Mouse (Mus musculus) frontal cortex, adult (tissue): ENCODE measurements around the gene Zfp512b.

Experiments used
- ATAC-seq: cut with Nextera tagmentation; 2 replicates; pipeline ENCODE4 v1.9.2; 2017; ENCODE audit warnings: mild to moderate bottlenecking, moderate library complexity, mixed read lengths; ENCODE audit not compliant: low TSS enrichment

Gene Zfp512b

DNA sequence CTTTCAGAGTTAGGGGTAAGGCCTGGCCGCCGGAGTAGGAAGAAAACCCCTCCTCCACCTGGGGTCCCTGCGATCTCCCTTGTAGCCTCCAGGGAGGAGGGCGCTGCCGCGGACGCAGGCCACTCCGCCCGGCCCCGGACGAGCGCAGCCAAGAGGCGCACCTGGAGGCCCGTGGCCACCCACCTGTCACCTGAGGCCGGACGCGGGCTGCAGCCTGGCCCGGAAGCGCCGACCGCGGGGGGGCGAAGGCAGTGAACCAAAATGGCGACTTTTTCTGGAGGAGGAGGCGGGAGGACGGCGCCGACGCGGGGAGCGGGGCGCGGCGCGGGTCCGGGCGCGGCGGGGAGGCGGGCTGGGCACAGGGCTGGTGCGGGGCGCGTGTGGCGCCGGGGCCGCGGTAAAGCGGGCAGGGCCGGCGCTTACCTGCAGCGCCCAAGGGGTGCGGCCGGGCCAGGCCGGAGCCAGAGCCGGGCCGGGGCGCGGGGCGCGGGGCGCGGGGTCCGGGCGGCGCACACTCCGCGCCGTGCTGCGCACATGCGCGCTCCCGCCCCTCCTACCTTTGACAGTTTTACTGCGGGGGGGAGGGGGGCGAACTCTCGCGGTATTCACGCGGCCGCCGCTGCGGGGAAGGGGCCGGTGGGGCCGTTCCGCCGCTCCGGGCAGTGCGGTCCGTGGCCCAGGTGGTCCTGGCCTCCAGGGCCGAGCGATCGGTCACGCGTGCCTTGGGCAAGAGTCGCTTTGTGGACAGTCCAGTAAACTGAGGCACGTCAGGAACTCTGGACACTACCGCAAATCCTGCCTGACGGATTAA is at the start of gene Zfp512b:
TSS of gene Zfp512b (minus strand) at position 573 of the 811 bp plus-strand sequence.
- peak; percentile 44 for ATAC-seq

DNA sequence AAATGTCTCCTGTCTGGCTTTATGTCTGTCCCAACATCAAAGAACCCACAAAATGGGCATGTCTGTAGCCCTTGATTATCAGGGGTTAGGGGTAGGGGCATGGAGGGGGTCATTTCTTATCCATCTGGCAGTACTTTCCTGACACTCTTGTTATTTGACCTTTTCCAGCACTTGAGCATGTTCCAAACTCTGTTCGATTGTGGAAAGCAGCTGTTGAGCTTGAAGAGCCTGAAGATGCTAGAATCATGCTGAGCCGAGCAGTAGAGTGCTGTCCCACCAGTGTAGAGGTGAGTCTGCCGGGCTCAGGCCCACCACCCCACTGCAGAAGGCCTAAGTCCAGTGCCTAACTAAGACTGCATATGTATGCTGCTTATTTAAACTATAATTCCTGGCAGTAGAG is 43.3 kb upstream of the Zfp512b start:
- no peak for ATAC-seq

DNA sequence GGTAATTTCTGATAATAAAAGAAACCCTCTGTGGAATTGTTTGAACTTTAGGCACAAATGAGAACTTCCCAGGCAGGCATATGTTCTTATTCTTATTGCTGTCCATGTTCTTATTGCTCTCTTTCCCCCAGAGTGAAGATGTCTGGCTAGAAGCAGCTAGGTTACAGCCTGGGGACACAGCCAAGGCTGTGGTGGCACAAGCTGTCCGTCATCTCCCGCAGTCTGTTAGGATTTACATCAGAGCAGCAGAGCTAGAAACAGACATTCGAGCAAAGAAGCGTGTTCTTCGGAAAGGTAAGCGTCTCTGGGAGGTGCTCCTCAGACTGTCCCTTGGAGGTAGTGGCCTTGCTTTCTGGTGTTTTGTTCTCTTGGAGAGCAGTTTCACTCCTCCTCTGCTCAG is 40.0 kb upstream of the Zfp512b start:
- no peak for ATAC-seq

DNA sequence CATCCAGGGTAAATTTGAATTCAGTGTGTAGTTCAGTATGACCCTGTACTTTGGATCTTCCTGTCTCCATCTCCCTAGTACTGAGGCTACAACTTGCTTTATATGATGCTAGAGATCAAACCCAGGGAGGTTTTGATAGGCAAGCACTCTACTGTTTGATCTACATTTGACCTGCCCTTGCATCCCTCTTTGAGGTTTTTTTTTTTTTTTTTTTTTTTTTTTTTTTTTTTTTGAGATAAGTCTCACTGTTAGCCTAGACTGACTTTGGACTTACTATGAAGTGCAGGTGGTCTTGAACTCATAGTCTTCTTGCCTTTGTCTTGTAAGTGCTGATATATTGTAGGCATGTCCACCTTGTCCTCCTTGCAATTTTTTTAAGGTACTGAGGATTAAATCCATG is 35.9 kb upstream of the Zfp512b start:
- ATAC-seq: no peak

GRCm38 (mm10) chr2:181623401-181623800 is 30.8 kb upstream of the Zfp512b start:
- ATAC-seq: no peak

GRCm38 (mm10) chr2:181618761-181619495 is 26.3 kb upstream of the Zfp512b start:
- no peak for ATAC-seq

GRCm38 (mm10) chr2:181602367-181602766 is 9.8 kb upstream of the Zfp512b start:
- ATAC-seq: no peak

GRCm38 (mm10) chr2:181601751-181602145 is 9.1 kb upstream of the Zfp512b start:
- ATAC-seq: no peak

- ATAC-seq: peak; percentile 88
Observed at GRCm38 (mm10) chr2:181600828-181601750, 8.5 kb upstream of the Zfp512b start.

GRCm38 (mm10) chr2:181600226-181600758 is 7.7 kb upstream of the Zfp512b start:
- ATAC-seq: peak; percentile 21; the same call in 1 of the 2 replicates

- ATAC-seq: peak; percentile 38
Observed at GRCm38 (mm10) chr2:181598454-181599351, 6.1 kb upstream of the Zfp512b start, which contains the start of gene Samd10. Samd10 (minus strand) TSS chr2:181599212.

- ATAC-seq: no peak
Observed at GRCm38 (mm10) chr2:181597378-181598061, 4.9 kb upstream of the Zfp512b start.

DNA sequence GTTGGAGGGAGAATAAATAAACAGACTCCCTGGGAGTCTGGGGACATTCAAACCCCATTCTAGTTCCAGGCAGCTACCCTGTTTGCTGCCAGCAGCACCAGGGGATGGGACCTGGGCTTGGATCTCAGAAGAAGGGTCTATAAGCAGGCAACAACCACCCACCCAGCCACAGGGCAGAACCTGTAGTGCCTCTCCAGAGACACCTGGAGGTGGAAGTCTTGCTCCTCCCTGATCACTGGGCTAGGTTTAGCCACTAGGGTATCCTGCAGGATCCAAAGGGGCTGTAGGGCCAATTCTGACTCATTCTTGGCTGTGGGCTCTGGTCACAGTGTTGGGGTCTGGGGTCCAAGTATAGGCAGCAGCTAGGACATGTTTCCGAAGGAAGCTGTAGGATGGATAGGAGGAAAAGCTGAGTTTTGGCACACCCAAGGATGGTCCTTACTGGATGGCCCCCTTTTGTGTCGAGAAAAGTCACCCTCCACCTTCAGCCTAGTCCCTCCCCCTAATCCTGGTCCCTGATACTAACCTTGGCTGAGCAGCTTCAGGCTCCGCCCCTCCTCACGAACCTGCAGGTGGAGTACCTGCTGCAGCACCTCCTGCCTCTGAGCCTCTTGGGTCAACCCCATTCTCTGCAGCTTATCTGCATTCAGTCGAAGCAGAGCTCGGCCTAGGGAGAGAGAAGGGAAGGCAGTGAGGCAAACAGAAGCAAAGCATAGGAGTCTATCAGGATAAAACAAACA is 3.8 kb upstream of the Zfp512b start:
- ATAC-seq: no peak

- ATAC-seq: no peak
Observed at GRCm38 (mm10) chr2:181594946-181595696, 2.5 kb upstream of the Zfp512b start.

DNA sequence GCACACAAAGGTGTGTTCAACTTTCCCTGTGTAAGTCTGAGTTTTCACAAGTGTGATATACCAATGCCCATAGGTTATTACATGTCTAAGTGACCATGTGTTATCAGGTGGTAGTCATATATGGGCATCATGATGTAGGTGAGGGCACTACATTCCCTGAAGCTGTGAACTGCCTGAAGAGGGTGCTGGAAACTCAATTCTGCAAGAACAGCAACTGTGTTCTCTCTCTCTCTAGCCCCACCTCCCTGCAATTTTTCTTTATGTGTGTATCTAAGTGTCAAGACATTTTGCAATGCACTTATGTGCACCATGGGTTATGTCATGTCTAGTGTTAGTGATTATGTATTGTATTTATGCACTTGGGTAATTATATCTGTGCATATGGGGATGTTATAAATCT is 1.3 kb upstream of the Zfp512b start:
- ATAC-seq: no peak

GRCm38 (mm10) chr2:181593042-181593421 is 429 bp upstream of the Zfp512b start:
- 0 out of 2 replicates have a peak, but pooled peaks have one; percentile 14 for ATAC-seq

DNA sequence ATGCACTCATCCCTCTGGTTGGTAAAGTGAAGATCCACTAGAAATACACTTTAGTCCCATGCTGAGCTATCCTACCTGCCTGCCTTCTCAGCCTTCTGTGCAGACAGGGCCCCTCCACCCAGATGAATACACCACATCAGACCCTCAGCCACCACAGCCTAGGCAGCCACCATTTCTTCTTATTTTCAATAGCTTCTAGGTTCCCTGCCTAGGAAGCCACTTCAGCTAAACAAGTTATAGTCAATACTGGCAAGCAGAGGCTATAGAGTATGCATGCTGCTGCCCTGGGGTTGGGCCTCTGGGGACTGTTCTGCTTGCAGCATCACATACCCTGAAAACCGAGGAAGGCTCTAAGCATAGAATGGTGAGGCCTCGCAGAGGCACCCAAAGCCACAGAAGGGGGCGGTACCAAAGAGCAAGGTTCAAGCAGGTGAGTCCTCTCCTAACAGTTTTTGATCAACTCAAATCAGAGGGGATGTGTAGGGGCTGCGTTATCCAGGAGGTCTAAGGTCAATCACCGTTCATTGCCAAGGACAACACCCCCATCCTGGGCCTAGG is 996 bp downstream of the Zfp512b start, which contains the start of gene Prpf6:
TSS of gene Prpf6 (plus strand) at position 341 of the 558 bp plus-strand sequence.
- no peak for ATAC-seq

DNA sequence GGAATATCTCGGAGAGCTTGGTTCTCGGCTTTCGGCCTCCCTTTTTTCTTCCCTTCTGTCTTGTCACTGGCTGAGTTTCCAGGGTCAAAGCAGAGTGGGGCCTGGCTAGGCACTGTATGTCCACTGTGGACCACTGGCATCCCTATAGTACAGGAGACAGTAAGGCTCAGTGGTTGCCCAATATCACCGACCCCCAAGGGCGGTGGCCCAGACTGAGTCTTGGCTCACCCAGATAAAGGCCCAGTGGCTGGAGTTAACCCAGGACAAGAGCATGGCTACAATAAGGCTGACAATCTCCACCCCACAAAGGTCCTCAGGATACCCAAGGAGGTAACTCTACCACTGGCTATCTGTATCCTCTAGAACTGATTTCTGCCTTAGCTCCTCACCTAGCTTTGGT is 2.1 kb downstream of the Zfp512b start:
- no peak for ATAC-seq
